Mouse (Mus musculus) activated CD4-positive, CD25-positive, alpha-beta regulatory T cell, adult 9 weeks (primary cell): ENCODE measurements around the gene Sprn. TPM values are rescaled to one million over a fixed set of nuclear protein-coding genes. Genes with fewer than 3 reads are reported as not detected.

Experiments
- polyA plus RNA-seq: library from polyadenylated mRNA; unstranded; fragments of 100-300 nt; shearing (Covaris generic); gene quantifications from one replicate; pipeline ENCODE4 v1.2.1, GENCODE M21; 2017

Sprn gene
- not detected for polyA plus RNA-seq

DNA sequence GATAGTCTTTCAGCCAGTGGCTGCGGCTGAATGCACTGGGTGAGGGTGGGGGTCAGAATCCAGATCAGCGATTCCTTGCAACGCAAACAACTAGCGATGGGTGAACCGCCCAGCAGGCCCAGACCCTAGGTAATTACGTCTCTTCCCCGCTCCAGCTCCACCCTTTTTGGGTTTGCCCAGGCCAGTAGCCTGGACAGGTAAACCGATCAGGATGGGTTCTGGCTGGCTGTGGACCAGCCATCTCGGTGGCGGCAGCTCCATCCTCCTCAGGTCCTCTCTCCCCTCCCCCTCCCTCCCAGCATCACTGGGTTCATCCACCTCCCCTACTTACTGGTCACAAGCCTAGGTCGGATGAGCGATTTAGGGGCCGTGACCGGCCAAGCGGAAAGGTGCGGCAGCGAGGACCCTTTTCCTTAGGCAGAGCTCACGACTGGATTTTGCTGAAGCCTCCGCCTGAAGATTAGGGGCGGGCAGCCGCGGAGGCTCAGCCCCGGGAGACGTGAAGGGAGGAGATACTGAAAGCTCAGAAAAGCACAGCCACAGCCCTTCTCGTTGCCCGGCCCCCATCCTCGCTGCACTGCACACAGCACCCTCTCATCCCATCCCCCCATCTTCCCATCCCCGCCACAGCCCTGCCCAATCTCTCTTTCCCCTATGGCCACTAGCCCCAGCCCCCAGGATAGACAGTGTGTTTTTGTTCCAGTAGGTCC, at the start of gene Sprn:
Gene Sprn (minus strand): TSS at position 660 of the 710 bp plus-strand sequence.

DNA sequence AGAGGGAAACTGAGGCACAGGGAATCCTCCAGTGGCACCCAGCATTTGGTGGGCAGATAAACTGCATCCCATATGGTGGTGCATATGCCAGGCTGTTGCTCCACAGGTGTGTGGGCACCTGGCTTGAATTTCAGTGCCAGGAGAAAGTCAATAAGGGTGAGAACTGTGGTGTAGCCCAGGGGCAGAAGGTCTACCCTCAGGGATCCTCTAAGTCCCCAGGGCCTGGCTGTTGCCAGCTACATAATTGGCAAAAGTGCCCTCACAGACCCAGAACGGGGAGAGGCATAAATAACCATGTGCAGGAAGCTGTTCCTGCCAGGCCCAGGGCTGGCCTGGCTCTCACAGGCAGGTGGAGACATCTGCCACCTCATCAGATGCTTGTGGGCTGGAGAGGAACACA, 18.3 kb upstream of the Sprn start, which contains the start of gene Olfr523:
Gene Olfr523 (plus strand): TSS at position 282 of the 400 bp plus-strand sequence.

DNA sequence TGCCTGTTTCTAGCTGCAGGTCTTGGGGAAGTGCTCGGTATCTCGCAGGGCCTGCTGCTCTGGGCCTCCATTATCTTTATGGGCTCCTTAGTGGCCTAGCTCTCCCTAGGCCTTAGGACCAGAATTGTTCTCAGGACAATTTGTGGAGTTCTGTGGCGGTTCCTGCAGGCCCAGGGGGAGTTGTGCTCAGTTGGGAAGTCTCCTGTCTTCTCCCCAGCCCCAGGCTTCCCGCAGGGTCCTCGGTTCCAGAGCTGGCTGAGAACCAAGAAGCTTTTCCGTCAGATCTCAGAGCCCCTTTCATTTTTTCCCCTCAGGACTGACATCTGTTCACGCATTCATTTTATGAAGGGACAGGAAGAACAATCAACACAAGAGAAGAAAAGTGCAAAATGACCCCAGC, 10.0 kb upstream of the Sprn start, which contains the start of gene Olfr522:
Gene Olfr522 (minus strand): TSS at position 101 of the 400 bp plus-strand sequence.

DNA sequence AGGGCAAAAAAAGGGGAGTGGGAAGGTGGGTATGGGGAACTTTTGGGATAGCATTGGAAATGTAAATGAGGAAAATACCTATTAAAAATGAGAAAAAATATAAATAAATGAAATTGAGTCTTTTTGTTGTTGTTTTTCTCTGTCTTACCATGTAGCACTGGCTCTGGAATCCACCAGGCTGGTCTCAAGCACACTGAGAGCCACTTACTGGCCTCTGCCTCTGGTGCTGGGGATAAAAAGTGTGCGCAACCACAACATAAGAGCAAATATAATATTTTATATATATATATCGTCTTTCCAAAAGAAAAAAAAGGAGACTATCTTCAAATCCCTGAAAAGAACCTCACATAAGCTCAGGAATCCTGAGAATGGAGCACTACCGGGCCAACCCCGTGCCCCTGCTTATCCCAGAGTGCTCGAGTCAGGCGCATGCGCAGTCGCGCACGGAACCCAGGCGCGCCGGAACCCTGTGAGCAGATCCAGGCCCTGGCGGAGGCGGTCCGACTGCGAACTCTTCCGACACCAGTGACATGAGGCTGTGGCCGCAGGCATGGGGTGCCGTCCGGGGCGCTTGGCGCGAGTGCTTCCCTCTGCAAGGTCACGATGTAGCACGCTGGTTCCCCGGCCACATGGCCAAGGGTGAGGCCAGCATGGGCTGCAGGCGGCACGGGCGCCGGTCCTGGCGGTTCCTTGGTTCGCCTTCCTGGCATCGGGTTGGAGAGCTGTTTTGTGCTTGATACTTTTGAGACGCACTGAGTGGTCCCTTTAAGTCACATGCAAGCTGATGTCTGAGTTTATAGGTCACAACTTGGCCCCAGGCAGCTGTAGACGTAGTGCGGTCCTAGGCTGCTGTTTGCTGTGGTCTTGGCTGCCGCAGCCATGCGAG, 17.3 kb downstream of the Sprn start, which contains the start of gene Mtg1:
Gene Mtg1 (plus strand): TSS at position 430 of the 886 bp plus-strand sequence.

DNA sequence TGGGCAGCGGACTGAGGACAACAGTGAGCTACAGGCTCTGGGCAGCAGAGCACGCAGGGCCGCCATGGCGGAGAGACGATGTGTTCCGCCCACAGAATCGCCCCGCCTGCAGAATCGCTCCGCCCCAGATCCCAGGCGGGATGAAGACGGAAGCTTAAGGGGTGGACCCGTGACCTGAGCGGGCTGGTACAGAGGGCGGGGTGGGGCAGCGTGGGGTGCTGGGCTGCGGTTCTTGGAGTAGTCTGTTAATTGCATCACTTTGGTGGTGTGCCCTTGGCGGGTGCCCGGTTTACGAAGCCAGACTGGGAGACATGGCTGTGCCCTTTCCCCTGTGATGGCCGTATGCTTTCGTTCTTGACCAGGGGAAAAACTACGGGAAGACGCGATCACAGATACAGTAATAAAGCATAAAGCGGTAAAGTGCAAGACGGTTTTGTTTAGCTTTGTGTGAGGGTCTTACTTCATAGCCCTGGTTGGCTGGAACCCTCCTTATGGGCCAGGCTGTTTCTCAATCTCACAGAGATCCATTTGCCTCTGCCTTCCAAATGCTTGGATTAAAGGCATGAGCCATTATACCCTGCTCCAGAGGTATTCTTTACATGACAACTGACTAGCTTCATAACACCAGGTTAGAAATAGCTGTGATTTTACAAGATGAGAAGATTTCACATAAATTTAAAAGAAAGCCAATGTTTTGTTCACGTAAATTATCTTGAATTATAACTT, 38.2 kb downstream of the Sprn start, which contains the start of gene Echs1:
Gene Echs1 (minus strand): TSS at position 148 of the 726 bp plus-strand sequence.

DNA sequence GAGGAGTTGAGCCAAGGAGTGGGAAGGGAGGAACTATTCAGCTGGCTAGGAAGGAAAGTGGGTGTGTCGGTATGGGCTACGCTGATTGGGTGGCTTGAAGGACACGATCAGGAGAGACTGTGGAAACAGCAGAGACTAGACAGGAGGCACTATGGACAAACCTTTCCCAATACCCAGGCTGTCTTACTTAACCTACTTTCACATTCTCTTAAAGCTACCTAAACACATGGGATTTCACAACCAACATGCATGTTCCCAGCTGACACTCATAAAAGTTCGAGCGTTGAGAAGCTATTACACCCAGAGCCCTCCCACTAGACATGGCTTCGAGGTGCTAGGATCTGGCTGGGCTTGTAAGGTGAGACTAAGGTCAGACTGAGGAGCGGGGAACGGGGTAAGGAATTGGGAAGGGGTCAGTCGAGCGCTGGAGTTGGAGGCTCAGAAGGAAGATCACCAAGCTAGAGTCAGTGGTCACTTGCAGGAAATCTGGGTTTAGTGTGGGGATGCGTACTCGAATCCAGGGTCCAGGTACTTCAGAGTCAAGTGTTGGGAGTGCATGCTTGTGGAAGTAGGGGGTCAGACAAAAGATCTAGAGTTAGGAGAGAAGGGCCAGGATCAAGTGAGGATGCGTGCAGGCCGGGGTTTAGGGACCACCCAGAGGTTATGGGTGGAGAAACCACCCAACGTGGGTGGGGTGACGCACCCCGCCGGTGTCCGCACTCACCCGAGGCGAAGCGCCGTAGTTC, 38.9 kb downstream of the Sprn start, which contains the start of gene Paox:
Gene Paox (plus strand): TSS at position 217 of the 746 bp plus-strand sequence.

DNA sequence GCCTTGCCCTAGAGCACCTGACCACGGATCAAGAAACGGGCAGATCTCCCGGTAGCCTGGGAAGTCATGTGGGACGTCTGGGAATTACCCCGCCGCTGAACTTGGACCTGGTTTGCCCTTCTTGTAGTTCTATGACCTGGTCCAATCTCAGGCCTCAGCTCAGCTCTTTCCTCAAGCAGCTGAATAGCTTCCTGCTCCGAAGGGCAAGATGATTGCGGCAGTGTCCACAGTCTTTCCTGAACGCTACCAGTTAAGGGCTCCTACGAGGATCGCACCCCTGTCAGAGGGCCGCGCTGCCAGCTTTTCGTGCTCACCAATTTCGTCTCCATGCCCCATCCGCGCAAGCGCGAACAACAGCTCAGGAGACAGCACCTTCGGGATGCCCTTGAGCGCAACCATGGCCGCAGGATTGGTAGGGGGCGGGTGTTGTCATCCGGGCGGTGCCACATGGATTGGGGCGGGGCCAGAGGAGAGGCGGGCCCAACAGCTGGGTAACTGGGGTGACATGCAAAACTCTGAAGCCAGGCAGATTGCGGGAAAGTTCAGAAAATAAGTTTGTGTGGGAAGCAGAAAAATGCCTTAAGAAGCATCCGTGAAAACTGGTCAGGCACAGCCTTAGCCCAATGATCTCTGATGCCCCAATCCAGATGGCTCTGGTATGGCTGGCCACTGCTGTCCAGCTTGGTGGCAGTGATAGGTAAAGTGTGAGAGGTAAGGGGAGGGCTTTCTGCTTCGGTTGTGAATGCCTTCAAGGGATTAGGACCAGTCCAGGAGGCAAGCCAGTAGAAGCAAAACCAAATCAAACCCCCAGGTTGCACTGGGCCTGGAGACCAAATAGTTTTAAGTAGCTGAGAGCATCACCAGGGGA, 52.5 kb downstream of the Sprn start, which contains the start of gene Fuom:
Gene Fuom (minus strand): TSS at position 449 of the 868 bp plus-strand sequence.

Other genes with a start within 250 kb of the Sprn start
- 4.1 TPM for gene Utf1, start 211.1 kb downstream of the Sprn start, polyA plus RNA-seq
- 0.24 TPM for gene 6430531B16Rik, start 176.1 kb downstream of the Sprn start, polyA plus RNA-seq
- gene Adam8, start 162.3 kb downstream of the Sprn start, polyA plus RNA-seq = 18.0 TPM
- 66.2 TPM for gene Zfp511, start 118.5 kb downstream of the Sprn start, polyA plus RNA-seq
- gene Tubgcp2, start 118.2 kb downstream of the Sprn start, polyA plus RNA-seq = 34.2 TPM
- gene Msx3, start 105.8 kb downstream of the Sprn start, polyA plus RNA-seq = not detected
- gene Caly, start 72.3 kb downstream of the Sprn start, polyA plus RNA-seq = not detected
- gene Prap1, start 61.5 kb downstream of the Sprn start, polyA plus RNA-seq = not detected
- gene Fuom, start 52.4 kb downstream of the Sprn start, polyA plus RNA-seq = 12.2 TPM
- 3.5 TPM for gene Paox, start 39.1 kb downstream of the Sprn start, polyA plus RNA-seq
- 60.8 TPM for gene Echs1, start 38.4 kb downstream of the Sprn start, polyA plus RNA-seq
- 30.8 TPM for gene Mtg1, start 17.3 kb downstream of the Sprn start, polyA plus RNA-seq
- gene Olfr522, start 9.9 kb upstream of the Sprn start, polyA plus RNA-seq = not detected
- not detected for gene Olfr523, start 18.3 kb upstream of the Sprn start, polyA plus RNA-seq
- not detected for gene Olfr524, start 51.1 kb upstream of the Sprn start, polyA plus RNA-seq
- gene Cd163l1, start 63.4 kb upstream of the Sprn start, polyA plus RNA-seq = not detected
- gene 5830411N06Rik, start 92.4 kb upstream of the Sprn start, polyA plus RNA-seq = 0.56 TPM
- not detected for gene Olfr525, start 166.0 kb upstream of the Sprn start, polyA plus RNA-seq
- gene Olfr527, start 179.1 kb upstream of the Sprn start, polyA plus RNA-seq = not detected
- gene Olfr60, start 206.8 kb upstream of the Sprn start, polyA plus RNA-seq = 0.27 TPM
- gene Olfr530, start 221.5 kb upstream of the Sprn start, polyA plus RNA-seq = not detected
- not detected for gene Olfr531, start 248.0 kb upstream of the Sprn start, polyA plus RNA-seq